Mouse (Mus musculus) liver, embryonic 16.5 days (tissue): ENCODE measurements around the gene Asic5. TPM values are rescaled to one million over a fixed set of nuclear protein-coding genes. Genes with fewer than 3 reads are reported as not detected.

ENCODE experiments used
- ATAC-seq: fragments of 200-750 bp; cut with Nextera tagmentation; 2 replicates; pipeline ENCODE4 v1.8.0; 2017; ENCODE audit warnings: low read depth, mild to moderate bottlenecking, moderate number of reproducible peaks, moderate library complexity
- H3K27ac ChIP-seq: fragments of 300-500 bp; sonication (generic); 2 replicates; pipeline ENCODE4 v1.5.1; 2014; ENCODE audit warnings: mild to moderate bottlenecking, low read length
- H3K27me3 ChIP-seq: fragments of 300-500 bp; sonication (generic); 2 replicates; pipeline ENCODE4 v1.6.1; 2014; ENCODE audit warnings: low read depth, low read length, mixed read lengths; ENCODE audit not compliant: control insufficient read depth, insufficient read depth
- H3K36me3 ChIP-seq: fragments of 300-500 bp; sonication (generic); 2 replicates; pipeline ENCODE4 v1.6.1; 2014; ENCODE audit warnings: mild to moderate bottlenecking; ENCODE audit not compliant: control insufficient read depth, insufficient read depth
- H3K4me1 ChIP-seq: fragments of 300-500 bp; sonication (generic); 2 replicates; pipeline ENCODE4 v1.6.1; 2014; ENCODE audit warnings: low read depth, low read length, mixed read lengths; ENCODE audit not compliant: control insufficient read depth
- H3K4me2 ChIP-seq: fragments of 300-500 bp; sonication (generic); 2 replicates; pipeline ENCODE4 v1.6.1; 2014; ENCODE audit warnings: low read depth, low read length, mixed read lengths
- H3K4me3 ChIP-seq: fragments of 300-500 bp; sonication (generic); 2 replicates; pipeline ENCODE4 v1.5.1; 2014; ENCODE audit warnings: low read depth, mild to moderate bottlenecking, low read length
- H3K9ac ChIP-seq: fragments of 300-500 bp; sonication (generic); 2 replicates; pipeline ENCODE4 v1.6.1; 2014; ENCODE audit warnings: low read depth, low read length
- H3K9me3 ChIP-seq: fragments of 300-500 bp; sonication (generic); replicated peaks from 2 replicates; pipeline ENCODE4 v1.6.1; 2016; ENCODE audit warnings: low read length; ENCODE audit not compliant: control insufficient read depth
- WGBS: fragments of 180-500 bp; shearing (Covaris S2); extraction: QIAGEN DNeasy Blood & Tissue Kit; methylation state at CpG from one replicate; pipeline ENCODE4 v1.1.7; 2014; ENCODE audit not compliant: insufficient replicate concordance; 5-methylcytosine and 5-hydroxymethylcytosine counted together
- polyA plus RNA-seq: library from polyadenylated mRNA; unstranded; fragments of >200 nt; fragmentation: Nextera tagmentation; extraction: Ambion mirVana; gene quantifications from 2 replicates; pipeline ENCODE4 v1.2.1, GENCODE M21; 2015

Asic5 gene
- 0.15 and 0.32 TPM in 2 replicates for polyA plus RNA-seq

GRCm38 (mm10) chr3:81981990-81982389 lies at the start of gene Asic5:
Asic5 (plus strand) TSS chr3:81982290.
- Histone ChIP-seq H3K27ac (no peak within 1 kb of the TSS), H3K4me1 (no peaks in the 10 kb centered on the region), H3K4me3 (no peak within 1 kb of the TSS), H3K27me3 (no peaks in the 10 kb centered on the region), H3K9ac (no peak within 1 kb of the TSS), H3K9me3 (no peaks in the 10 kb centered on the region), H3K4me2 (no peak within 1 kb of the TSS), H3K36me3 (no peaks in the 10 kb centered on the region)
- no peak for ATAC-seq
- WGBS, result 74% methylated on average over 5 of the region's 5 CpGs

DNA sequence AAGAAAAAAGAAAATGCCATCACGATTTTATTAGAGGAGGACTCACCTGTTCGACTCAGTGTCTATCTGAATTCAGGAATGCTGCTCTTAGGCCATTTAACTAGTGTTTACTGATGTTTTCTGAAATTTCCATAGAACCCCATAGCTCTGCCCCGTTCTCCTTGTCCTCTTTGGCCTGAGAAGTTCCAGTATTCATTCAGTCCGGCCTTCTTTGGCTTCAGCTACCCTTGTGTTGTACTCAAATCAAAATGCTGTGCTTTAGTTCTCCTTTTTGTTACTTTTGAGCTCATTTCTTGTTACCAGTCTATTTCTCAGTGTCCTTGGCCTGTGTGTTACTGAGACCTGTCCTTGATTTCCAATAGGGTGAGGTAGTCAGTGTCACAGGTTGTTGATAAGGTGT lies 48.7 kb upstream of the Asic5 start:
- no peak for ATAC-seq
- WGBS, result 68% methylated on average over 4 of the region's 4 CpGs
- H3K4me2 ChIP-seq, result no peak overlapping the region

GRCm38 (mm10) chr3:81938924-81939323 lies 43.2 kb upstream of the Asic5 start:
- Histone ChIP-seq H3K4me2 (no peak overlapping the region), H3K9me3 (no peaks in the 10 kb centered on the region), H3K36me3 (no peaks in the 10 kb centered on the region), H3K4me3 (no peak overlapping the region), H3K4me1 (no peaks in the 10 kb centered on the region), H3K27ac (no peak overlapping the region), H3K27me3 (no peaks in the 10 kb centered on the region), H3K9ac (no peak overlapping the region)
- ATAC-seq, result no peak
- WGBS, result 43% methylated on average over 3 of the region's 3 CpGs

More for the DNA sequence above, 48.7 kb upstream of the Asic5 start:
- H3K9ac ChIP-seq, result no peak overlapping the region
- H3K27ac ChIP-seq, result no peak overlapping the region
- H3K4me1 ChIP-seq, result no peaks in the 10 kb centered on the region; the same call in 1 of the 2 replicates
- no peaks in the 10 kb centered on the region for H3K9me3 ChIP-seq
- no peaks in the 10 kb centered on the region for H3K36me3 ChIP-seq
- H3K4me3 ChIP-seq, result no peak overlapping the region
- H3K27me3 ChIP-seq, result no peaks in the 10 kb centered on the region

- no peak overlapping the region for H3K9ac ChIP-seq
- no peaks in the 10 kb centered on the region for H3K27me3 ChIP-seq
- H3K4me2 ChIP-seq, result no peak overlapping the region
- no peaks in the 10 kb centered on the region for H3K4me1 ChIP-seq
- H3K36me3 ChIP-seq, result no peaks in the 10 kb centered on the region
- no peak for ATAC-seq
- H3K27ac ChIP-seq, result no peak overlapping the region
- no peak overlapping the region for H3K4me3 ChIP-seq
- 59% methylated on average over 3 of the region's 3 CpGs for WGBS
- H3K9me3 ChIP-seq, result no peaks in the 10 kb centered on the region
Measured at GRCm38 (mm10) chr3:81942341-81942740, 39.7 kb upstream of the Asic5 start.

- Histone ChIP-seq H3K4me3 (no peak overlapping the region), H3K27me3 (no peaks in the 10 kb centered on the region), H3K9ac (no peak overlapping the region), H3K4me1 (no peaks in the 10 kb centered on the region), H3K27ac (no peak overlapping the region), H3K4me2 (no peak overlapping the region), H3K36me3 (no peaks in the 10 kb centered on the region), H3K9me3 (no peaks in the 10 kb centered on the region)
- 76% methylated on average over 3 of the region's 3 CpGs for WGBS
- no peak for ATAC-seq
Measured at GRCm38 (mm10) chr3:81943097-81943496, 39.0 kb upstream of the Asic5 start.

- H3K27me3 ChIP-seq, result no peaks in the 10 kb centered on the region
- H3K36me3 ChIP-seq, result no peaks in the 10 kb centered on the region
- H3K9ac ChIP-seq, result no peak overlapping the region
- H3K4me3 ChIP-seq, result no peak overlapping the region
- ATAC-seq, result no peak
- H3K4me2 ChIP-seq, result no peak overlapping the region
- no peaks in the 10 kb centered on the region for H3K4me1 ChIP-seq
- WGBS, result 75% methylated on average over 7 of the region's 7 CpGs
- no peaks in the 10 kb centered on the region for H3K9me3 ChIP-seq
- no peak overlapping the region for H3K27ac ChIP-seq
Measured at GRCm38 (mm10) chr3:81944851-81945393, 37.2 kb upstream of the Asic5 start.

DNA sequence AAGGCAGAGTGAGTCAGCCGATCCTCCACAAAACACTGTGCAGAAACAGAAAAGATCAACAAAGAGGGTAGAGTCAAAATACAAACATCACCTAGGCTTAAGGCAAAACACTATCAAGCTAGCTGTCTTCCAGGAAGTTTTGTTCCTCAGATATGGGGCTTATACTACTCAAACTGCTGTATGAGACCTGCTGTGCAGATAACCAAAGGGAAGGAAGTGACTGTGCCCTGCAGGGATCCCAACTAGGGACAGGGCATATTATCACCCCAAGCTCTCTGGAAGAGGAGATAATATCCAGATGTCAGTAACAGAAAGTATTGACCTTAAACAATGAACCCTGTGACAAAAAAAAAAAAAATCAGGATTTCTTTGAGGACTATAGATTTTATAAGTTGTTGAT lies 33.0 kb upstream of the Asic5 start:
- ATAC-seq, result no peak
- H3K9me3 ChIP-seq, result no peaks in the 10 kb centered on the region
- H3K4me2 ChIP-seq, result no peak overlapping the region
- WGBS, result 39% methylated on average over 1 of the region's 1 CpGs
- H3K4me3 ChIP-seq, result no peak overlapping the region
- H3K36me3 ChIP-seq, result no peaks in the 10 kb centered on the region
- H3K9ac ChIP-seq, result no peak overlapping the region
- no peaks in the 10 kb centered on the region for H3K4me1 ChIP-seq
- H3K27ac ChIP-seq, result no peak overlapping the region
- H3K27me3 ChIP-seq, result no peaks in the 10 kb centered on the region

GRCm38 (mm10) chr3:81951785-81952184 lies 30.3 kb upstream of the Asic5 start:
- Histone ChIP-seq H3K4me3 (no peak overlapping the region), H3K36me3 (no peaks in the 10 kb centered on the region), H3K9me3 (no peaks in the 10 kb centered on the region), H3K27ac (no peak overlapping the region), H3K9ac (no peak overlapping the region), H3K4me1 (no peaks in the 10 kb centered on the region), H3K27me3 (no peaks in the 10 kb centered on the region), H3K4me2 (no peak overlapping the region)
- no peak for ATAC-seq
- WGBS, result 60% methylated on average over 2 of the region's 2 CpGs

DNA sequence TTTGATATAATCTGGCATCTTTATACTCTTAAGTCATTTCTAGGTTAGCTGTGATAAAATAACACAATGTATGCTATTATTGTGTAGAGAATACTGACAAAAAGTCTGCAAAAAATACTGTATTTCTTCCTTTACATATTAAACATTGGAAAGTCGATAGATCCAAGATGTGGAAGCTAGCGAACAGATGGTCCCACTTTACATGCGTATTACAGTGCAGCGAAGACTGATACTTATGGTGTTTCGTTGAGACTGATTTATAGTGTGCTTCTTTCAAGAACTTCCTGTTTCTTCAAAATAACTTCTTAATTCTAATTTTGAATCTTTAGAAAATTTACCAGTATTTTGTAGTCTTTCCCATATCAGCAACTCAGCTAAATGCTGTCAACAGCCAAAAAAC lies 24.6 kb upstream of the Asic5 start:
- 69% methylated on average over 5 of the region's 5 CpGs for WGBS
- H3K4me2 ChIP-seq, result no peak overlapping the region
- H3K9me3 ChIP-seq, result no peaks in the 10 kb centered on the region
- no peaks in the 10 kb centered on the region for H3K4me1 ChIP-seq
- no peak overlapping the region for H3K4me3 ChIP-seq
- no peak overlapping the region for H3K9ac ChIP-seq
- no peaks in the 10 kb centered on the region for H3K36me3 ChIP-seq
- H3K27me3 ChIP-seq, result no peaks in the 10 kb centered on the region
- no peak overlapping the region for H3K27ac ChIP-seq
- no peak for ATAC-seq
